Mouse (Mus musculus): ENCODE measurements at regions not wholly inside any gene's neighbourhood (a gene's known extent, or its start where the extent isn't known, plus 50 kb on each side); places are given as distances from the start of the nearest gene placed in this dataset.

- no peak overlapping the region for H3K4me2 ChIP-seq (replicated peaks)
- H3K27me3 ChIP-seq = no peaks in the 10 kb centered on the region
- no peaks in the 10 kb centered on the region for H3K4me1 ChIP-seq
- WGBS = 83% methylated on average over 1 of the region's 1 CpGs
- H3K9ac ChIP-seq = no peak overlapping the region
- no peaks in the 10 kb centered on the region for H3K36me3 ChIP-seq
- H3K27ac ChIP-seq = no peak overlapping the region
- no peak overlapping the region for H3K4me3 ChIP-seq
- no peaks in the 10 kb centered on the region for H3K9me3 ChIP-seq (replicated peaks)
- no peak for ATAC-seq (ENCODE audit: low FRiP score)
Observed at GRCm38 (mm10) chr6:147765241-147765640, 281.8 kb upstream of the Far2 start.

GRCm38 (mm10) chr6:147769180-147769579 is 277.9 kb upstream of the Far2 start:
- WGBS = 81% methylated on average over 5 of the region's 5 CpGs
- Histone ChIP-seq H3K36me3 (no peaks in the 10 kb centered on the region), H3K4me1 (0 out of 2 replicates have a peak, but pooled peaks cover 2% of the 10 kb centered on the region), H3K27ac (no peak overlapping the region), H3K27me3 (no peaks in the 10 kb centered on the region), H3K9ac (no peak overlapping the region), H3K4me3 (no peak overlapping the region), H3K9me3 (replicated peaks) (no peaks in the 10 kb centered on the region), H3K4me2 (replicated peaks) (no peak overlapping the region)
- no peak for ATAC-seq (ENCODE audit: low FRiP score)

- no peaks in the 10 kb centered on the region for H3K9me3 ChIP-seq (replicated peaks)
- no peaks in the 10 kb centered on the region for H3K27me3 ChIP-seq
- 0 out of 2 replicates have a peak, but pooled peaks cover 2% of the 10 kb centered on the region for H3K4me1 ChIP-seq
- no peak overlapping the region for H3K4me2 ChIP-seq (replicated peaks)
- no peak overlapping the region for H3K27ac ChIP-seq
- H3K9ac ChIP-seq = no peak overlapping the region
- no peak for ATAC-seq (ENCODE audit: low FRiP score)
- H3K4me3 ChIP-seq = no peak overlapping the region
- H3K36me3 ChIP-seq = no peaks in the 10 kb centered on the region
Observed at GRCm38 (mm10) chr6:147770034-147770433, 277.0 kb upstream of the Far2 start.

GRCm38 (mm10) chr6:147771411-147771810 is 275.6 kb upstream of the Far2 start:
- no peak overlapping the region for H3K9ac ChIP-seq
- no peaks in the 10 kb centered on the region for H3K9me3 ChIP-seq (replicated peaks)
- WGBS = 45% methylated on average over 4 of the region's 4 CpGs
- 0 out of 2 replicates have a peak, but pooled peaks cover 2% of the 10 kb centered on the region for H3K4me1 ChIP-seq
- no peak overlapping the region for H3K27ac ChIP-seq
- ATAC-seq (ENCODE audit: low FRiP score) = no peak
- H3K4me2 ChIP-seq (replicated peaks) = no peak overlapping the region
- H3K27me3 ChIP-seq = no peaks in the 10 kb centered on the region
- H3K36me3 ChIP-seq = no peaks in the 10 kb centered on the region
- no peak overlapping the region for H3K4me3 ChIP-seq

GRCm38 (mm10) chr6:147773904-147774303 is 273.2 kb upstream of the Far2 start:
- H3K36me3 ChIP-seq = no peaks in the 10 kb centered on the region

GRCm38 (mm10) chr6:147774626-147775025 is 272.4 kb upstream of the Far2 start:
- ATAC-seq (ENCODE audit: low FRiP score) = no peak
- Histone ChIP-seq H3K27ac (no peak overlapping the region), H3K4me1 (0 out of 2 replicates have a peak, but pooled peaks cover 2% of the 10 kb centered on the region), H3K9ac (no peak overlapping the region), H3K4me2 (replicated peaks) (no peak overlapping the region), H3K36me3 (no peaks in the 10 kb centered on the region), H3K9me3 (replicated peaks) (no peaks in the 10 kb centered on the region), H3K27me3 (no peaks in the 10 kb centered on the region), H3K4me3 (no peak overlapping the region)
- WGBS = 83% methylated on average over 6 of the region's 6 CpGs

More at GRCm38 (mm10) chr6:147773904-147774303, 273.2 kb upstream of the Far2 start:
- H3K9ac ChIP-seq = no peak overlapping the region
- H3K9me3 ChIP-seq (replicated peaks) = no peaks in the 10 kb centered on the region
- H3K4me1 ChIP-seq = 0 out of 2 replicates have a peak, but pooled peaks cover 2% of the 10 kb centered on the region
- no peak overlapping the region for H3K27ac ChIP-seq
- H3K4me2 ChIP-seq (replicated peaks) = no peak overlapping the region
- no peaks in the 10 kb centered on the region for H3K27me3 ChIP-seq
- H3K4me3 ChIP-seq = no peak overlapping the region
- no peak for ATAC-seq (ENCODE audit: low FRiP score)
- WGBS = 86% methylated on average over 10 of the region's 10 CpGs

- 88% methylated on average over 1 of the region's 1 CpGs for WGBS
- no peak for ATAC-seq (ENCODE audit: low FRiP score)
- H3K4me1 ChIP-seq = no peaks in the 10 kb centered on the region
- no peaks in the 10 kb centered on the region for H3K27me3 ChIP-seq
- no peak overlapping the region for H3K4me3 ChIP-seq
- no peak overlapping the region for H3K4me2 ChIP-seq (replicated peaks)
- no peak overlapping the region for H3K9ac ChIP-seq
- no peaks in the 10 kb centered on the region for H3K36me3 ChIP-seq
- no peak overlapping the region for H3K27ac ChIP-seq
- H3K9me3 ChIP-seq (replicated peaks) = no peaks in the 10 kb centered on the region
Observed at GRCm38 (mm10) chr6:147779466-147779865, 267.6 kb upstream of the Far2 start.

- no peak overlapping the region for H3K27ac ChIP-seq
- H3K4me3 ChIP-seq = no peak overlapping the region
- no peak overlapping the region for H3K9ac ChIP-seq
- ATAC-seq (ENCODE audit: low FRiP score) = no peak
- no peaks in the 10 kb centered on the region for H3K4me1 ChIP-seq
- no peaks in the 10 kb centered on the region for H3K9me3 ChIP-seq (replicated peaks)
- H3K36me3 ChIP-seq = no peaks in the 10 kb centered on the region
- H3K27me3 ChIP-seq = no peaks in the 10 kb centered on the region
- WGBS = 92% methylated on average over 2 of the region's 2 CpGs
- H3K4me2 ChIP-seq (replicated peaks) = no peak overlapping the region
Observed at GRCm38 (mm10) chr6:147784249-147784648, 262.8 kb upstream of the Far2 start.

- Histone ChIP-seq H3K36me3 (no peaks in the 10 kb centered on the region), H3K27ac (no peak overlapping the region), H3K4me3 (no peak overlapping the region)
Observed at GRCm38 (mm10) chr6:147784854-147785253, 262.2 kb upstream of the Far2 start.

GRCm38 (mm10) chr6:147788095-147788494 is 259.0 kb upstream of the Far2 start:
- H3K27me3 ChIP-seq = no peaks in the 10 kb centered on the region
- H3K4me2 ChIP-seq (replicated peaks) = no peak overlapping the region
- WGBS = 85% methylated on average over 2 of the region's 2 CpGs
- no peak for ATAC-seq (ENCODE audit: low FRiP score)
- no peak overlapping the region for H3K27ac ChIP-seq
- H3K9ac ChIP-seq = no peak overlapping the region
- H3K9me3 ChIP-seq (replicated peaks) = no peaks in the 10 kb centered on the region
- no peaks in the 10 kb centered on the region for H3K4me1 ChIP-seq
- H3K36me3 ChIP-seq = no peaks in the 10 kb centered on the region
- H3K4me3 ChIP-seq = no peak overlapping the region

More at GRCm38 (mm10) chr6:147784854-147785253, 262.2 kb upstream of the Far2 start:
- no peaks in the 10 kb centered on the region for H3K27me3 ChIP-seq
- no peak overlapping the region for H3K9ac ChIP-seq
- ATAC-seq (ENCODE audit: low FRiP score) = no peak
- no peak overlapping the region for H3K4me2 ChIP-seq (replicated peaks)
- no peaks in the 10 kb centered on the region for H3K9me3 ChIP-seq (replicated peaks)
- WGBS = 95% methylated on average over 6 of the region's 6 CpGs
- H3K4me1 ChIP-seq = no peaks in the 10 kb centered on the region

GRCm38 (mm10) chr6:147789112-147789511 is 257.9 kb upstream of the Far2 start:
- Histone ChIP-seq H3K4me1 (no peaks in the 10 kb centered on the region), H3K9ac (no peak overlapping the region), H3K27ac (no peak overlapping the region), H3K9me3 (replicated peaks) (no peaks in the 10 kb centered on the region), H3K36me3 (no peaks in the 10 kb centered on the region), H3K4me2 (replicated peaks) (no peak overlapping the region), H3K4me3 (no peak overlapping the region), H3K27me3 (no peaks in the 10 kb centered on the region)
- ATAC-seq (ENCODE audit: low FRiP score) = no peak
- 79% methylated on average over 6 of the region's 6 CpGs for WGBS

GRCm38 (mm10) chr6:147793811-147794210 is 253.2 kb upstream of the Far2 start:
- H3K4me2 ChIP-seq (replicated peaks) = no peak overlapping the region
- WGBS = 72% methylated on average over 3 of the region's 3 CpGs
- no peak overlapping the region for H3K9ac ChIP-seq
- no peaks in the 10 kb centered on the region for H3K4me1 ChIP-seq
- no peak overlapping the region for H3K27ac ChIP-seq
- no peaks in the 10 kb centered on the region for H3K36me3 ChIP-seq
- H3K4me3 ChIP-seq = no peak overlapping the region
- no peaks in the 10 kb centered on the region for H3K9me3 ChIP-seq (replicated peaks)
- no peak for ATAC-seq (ENCODE audit: low FRiP score)
- no peaks in the 10 kb centered on the region for H3K27me3 ChIP-seq

GRCm38 (mm10) chr6:147794351-147794750 is 252.7 kb upstream of the Far2 start:
- H3K4me3 ChIP-seq = no peak overlapping the region
- 75% methylated on average over 4 of the region's 4 CpGs for WGBS
- no peaks in the 10 kb centered on the region for H3K4me1 ChIP-seq
- H3K36me3 ChIP-seq = no peaks in the 10 kb centered on the region
- no peaks in the 10 kb centered on the region for H3K27me3 ChIP-seq
- ATAC-seq (ENCODE audit: low FRiP score) = no peak
- no peak overlapping the region for H3K27ac ChIP-seq
- H3K9ac ChIP-seq = no peak overlapping the region
- no peak overlapping the region for H3K4me2 ChIP-seq (replicated peaks)
- no peaks in the 10 kb centered on the region for H3K9me3 ChIP-seq (replicated peaks)
